Mouse (Mus musculus) CH12.LX (cell line): ENCODE data around the gene Ispd. TPM values are rescaled to one million over a fixed set of nuclear protein-coding genes. Genes with fewer than 3 reads are reported as not detected.

ENCODE experiments used
- DNase-seq: peaks from one replicate; pipeline ENCODE4 v3.0.0-alpha.2; 2013; ENCODE audit errors: extremely low read depth
- H3K27ac ChIP-seq: 2 replicates; pipeline ENCODE4 v1.5.1; 2012; ENCODE audit warnings: low read depth, mild to moderate bottlenecking, control low read depth, moderate library complexity; ENCODE audit not compliant: insufficient read depth
- H3K27me3 ChIP-seq: replicated peaks from 2 replicates; pipeline ENCODE3; 2012; ENCODE audit warnings: inconsistent platforms
- H3K36me3 ChIP-seq, 2 experiments: replicated peaks in 1 of 2; 2 replicates each; pipeline versions ENCODE3 to v1.6.1; 2012; ENCODE audit warnings: inconsistent platforms in 1 of 2, low read length in 1 of 2, mild to moderate bottlenecking in 1 of 2, mixed read lengths in 1 of 2, moderate library complexity in 1 of 2; ENCODE audit not compliant: control insufficient read depth in 1 of 2, insufficient read depth in 1 of 2
- H3K4me1 ChIP-seq, 2 experiments: 2 replicates each; pipeline ENCODE4 v1.6.1; 2012; ENCODE audit warnings: inconsistent platforms in 1 of 2, moderate library complexity in 1 of 2; ENCODE audit not compliant: insufficient read depth in 2 of 2, control insufficient read depth in 1 of 2
- H3K4me2 ChIP-seq: 2 replicates; pipeline ENCODE4 v1.6.1; 2012; ENCODE audit warnings: low read depth, mild to moderate bottlenecking, control low read depth; ENCODE audit not compliant: poor library complexity, insufficient read depth, severe bottlenecking
- H3K4me3 ChIP-seq, 3 experiments: fragments of 150-350 bp in 1 of 3; sonication (generic) in 1 of 3; replicated peaks in 1 of 3; 2 replicates each; pipeline versions ENCODE3 to v1.5.1; 2011 to 2012; ENCODE audit warnings: low read depth in 2 of 3, low read length in 2 of 3, mild to moderate bottlenecking in 2 of 3, moderate library complexity in 2 of 3, control low read depth in 1 of 3, improper control_type of control experiment in 1 of 3, inconsistent platforms in 1 of 3, mixed read lengths in 1 of 3; ENCODE audit not compliant: poor library complexity in 1 of 3
- H3K79me2 ChIP-seq: replicated peaks from 2 replicates; pipeline ENCODE4 v1.6.1; 2012; ENCODE audit warnings: mild to moderate bottlenecking, moderate library complexity; ENCODE audit not compliant: control insufficient read depth, poor library complexity, insufficient read depth, severe bottlenecking; ENCODE audit errors: extremely low read depth
- H3K9ac ChIP-seq: 2 replicates; pipeline ENCODE4 v1.6.1; 2012; ENCODE audit warnings: low read depth, mild to moderate bottlenecking, control low read depth, moderate library complexity; ENCODE audit not compliant: insufficient read depth
- H3K9me3 ChIP-seq: replicated peaks from 2 replicates; pipeline ENCODE3; 2012; ENCODE audit warnings: low read length, inconsistent platforms, mixed read lengths
- BHLHE40 ChIP-seq: IDR thresholded peaks from 2 replicates; pipeline ENCODE4 v1.6.1; 2011; ENCODE audit warnings: mild to moderate bottlenecking, low read depth, low read length, improper control_type of control experiment
- CHD1 ChIP-seq: IDR thresholded peaks from 2 replicates; pipeline ENCODE4 v1.6.1; 2012; ENCODE audit warnings: low read depth, low read length, improper control_type of control experiment, inconsistent platforms
- CHD2 ChIP-seq: IDR thresholded peaks from 2 replicates; pipeline ENCODE4 v1.6.1; 2011; ENCODE audit warnings: low read length, improper control_type of control experiment
- CTCF ChIP-seq, 2 experiments: IDR thresholded peaks in 1 of 2; conservative IDR thresholded peaks in 1 of 2; 2 replicates each; pipeline ENCODE4 v1.5.1; 2011 to 2012; ENCODE audit warnings: low read depth in 2 of 2, low read length in 2 of 2, improper control_type of control experiment in 1 of 2, inconsistent platforms in 1 of 2, mild to moderate bottlenecking in 1 of 2, moderate library complexity in 1 of 2
- ETS1 ChIP-seq: conservative IDR thresholded peaks from 2 replicates; pipeline ENCODE4 v1.6.1; 2012; ENCODE audit warnings: low read depth, mild to moderate bottlenecking, inconsistent platforms, low read length, improper control_type of control experiment, moderate library complexity
- HCFC1 ChIP-seq: IDR thresholded peaks from 2 replicates; pipeline ENCODE4 v1.6.1; 2012; ENCODE audit warnings: low read depth, mild to moderate bottlenecking, inconsistent platforms, low read length, improper control_type of control experiment
- JUN ChIP-seq: IDR thresholded peaks from 2 replicates; pipeline ENCODE4 v1.6.1; 2011; ENCODE audit warnings: low read depth, mild to moderate bottlenecking, low read length, improper control_type of control experiment, moderate library complexity; ENCODE audit not compliant: insufficient read depth
- JUND ChIP-seq: conservative IDR thresholded peaks from 2 replicates; pipeline ENCODE4 v1.6.1; 2011; ENCODE audit warnings: low read depth, low read length, improper control_type of control experiment
- KAT2A ChIP-seq: IDR thresholded peaks from 2 replicates; pipeline ENCODE4 v1.6.1; 2012; ENCODE audit warnings: low read length, improper control_type of control experiment, inconsistent platforms; ENCODE audit not compliant: insufficient replicate concordance
- MAFK ChIP-seq: IDR thresholded peaks from 2 replicates; pipeline ENCODE4 v1.6.1; 2011; ENCODE audit warnings: low read length, improper control_type of control experiment; ENCODE audit not compliant: insufficient replicate concordance
- MAX ChIP-seq: IDR thresholded peaks from 2 replicates; pipeline ENCODE4 v1.6.1; 2011; ENCODE audit warnings: low read length, improper control_type of control experiment
- MAZ ChIP-seq: IDR thresholded peaks from 2 replicates; pipeline ENCODE4 v1.6.1; 2012; ENCODE audit warnings: low read depth, mild to moderate bottlenecking, inconsistent platforms, low read length, improper control_type of control experiment, moderate library complexity
- MEF2A ChIP-seq: IDR thresholded peaks from 2 replicates; pipeline ENCODE4 v1.6.1; 2014; ENCODE audit warnings: low read depth, mild to moderate bottlenecking, inconsistent platforms, low read length, improper control_type of control experiment, borderline replicate concordance
- MXI1 ChIP-seq: IDR thresholded peaks from 2 replicates; pipeline ENCODE4 v1.6.1; 2011; ENCODE audit warnings: mild to moderate bottlenecking, low read depth, low read length, improper control_type of control experiment
- MYC ChIP-seq: IDR thresholded peaks from 2 replicates; pipeline ENCODE4 v1.6.1; 2011; ENCODE audit warnings: low read depth, mild to moderate bottlenecking, improper control_type of control experiment, low read length
- NRF1 ChIP-seq: IDR thresholded peaks from 2 replicates; pipeline ENCODE4 v1.6.1; 2014; ENCODE audit warnings: low read depth, mild to moderate bottlenecking, inconsistent platforms, low read length, improper control_type of control experiment, moderate library complexity
- PAX5 ChIP-seq: IDR thresholded peaks from 2 replicates; pipeline ENCODE4 v1.6.1; 2012; ENCODE audit warnings: low read length, inconsistent platforms, mixed read lengths
- POLR2A ChIP-seq: IDR thresholded peaks from 2 replicates; pipeline ENCODE4 v1.6.1; 2011; ENCODE audit warnings: low read depth, mild to moderate bottlenecking, improper control_type of control experiment, low read length
- POLR2AphosphoS2 ChIP-seq: IDR thresholded peaks from 2 replicates; pipeline ENCODE4 v1.6.1; 2011; ENCODE audit warnings: low read depth, low read length, improper control_type of control experiment
- SMC3 ChIP-seq: IDR thresholded peaks from 2 replicates; pipeline ENCODE4 v1.6.1; 2011; ENCODE audit warnings: low read depth, low read length, improper control_type of control experiment
- TBP ChIP-seq: conservative IDR thresholded peaks from 2 replicates; pipeline ENCODE4 v1.6.1; 2011; ENCODE audit warnings: low read depth, low read length, improper control_type of control experiment
- TCF12 ChIP-seq: IDR thresholded peaks from 2 replicates; pipeline ENCODE4 v1.6.1; 2014; ENCODE audit warnings: low read depth, mild to moderate bottlenecking, inconsistent platforms, low read length, improper control_type of control experiment
- UBTF ChIP-seq: IDR thresholded peaks from 2 replicates; pipeline ENCODE4 v1.6.1; 2012; ENCODE audit warnings: low read depth, mild to moderate bottlenecking, inconsistent platforms, low read length, improper control_type of control experiment, moderate library complexity
- USF2 ChIP-seq: conservative IDR thresholded peaks from 2 replicates; pipeline ENCODE4 v1.6.1; 2011; ENCODE audit warnings: low read depth, low read length, improper control_type of control experiment
- ZC3H11A ChIP-seq: IDR thresholded peaks from 2 replicates; pipeline ENCODE4 v1.6.1; 2012; ENCODE audit warnings: low read depth, mild to moderate bottlenecking, inconsistent platforms, low read length, improper control_type of control experiment
- ZKSCAN1 ChIP-seq: IDR thresholded peaks from 2 replicates; pipeline ENCODE4 v1.6.1; 2012; ENCODE audit warnings: low read depth, inconsistent platforms, low read length, improper control_type of control experiment, borderline replicate concordance
- ZMIZ1 ChIP-seq: IDR thresholded peaks from 2 replicates; pipeline ENCODE4 v1.6.1; 2012; ENCODE audit warnings: low read depth, mild to moderate bottlenecking, inconsistent platforms, low read length, improper control_type of control experiment
- dilution Hi-C: fragments of 300-500 bp; cut with MboI; formaldehyde crosslinking; loops from 2 replicates; pipeline ENCODE4 v1.14.3; 2020; ENCODE audit warnings: low sequenced_read_pairs; ENCODE audit not compliant: extremely low pct_unique_long_range_greater_than_20kb, extremely low pct_ligation_motif_present
- in situ Hi-C: fragments of 300-500 bp; cut with MboI; formaldehyde crosslinking; loops from 3 replicates; pipeline ENCODE4 v1.14.3; 2019; ENCODE audit warnings: low sequenced_read_pairs, low pct_ligation_motif_present, low pct_unique_long_range_greater_than_20kb, mixed read lengths
- polyA plus RNA-seq: library from polyadenylated mRNA; unstranded; fragments of >175 nt; gene quantifications from 2 replicates; pipeline ENCODE4 v1.2.1, GENCODE M21; 2012; ENCODE audit warnings: low read depth; ENCODE audit not compliant: insufficient read length
- total RNA-seq, 2 experiments: library from RNA; depleted of rRNA; stranded (reverse); fragments of 300-350 nt in 1 of 2; fragments of >200 nt in 1 of 2; gene quantifications; 2 replicates each; pipeline ENCODE4 v1.2.3; 2012 to 2014

Gene Ispd
- total and polyA plus RNA-seq, 3 experiments: 0.51 to 1.8 (median 1.4) TPM

- dilution Hi-C loops (no loop called here), in situ Hi-C loops (no loop called here)
- Histone ChIP-seq H3K36me3 (peaks cover 0 to 2% of the 10 kb centered on the region in 2 experiments), H3K4me2 (no peak overlapping the region; the same call in 1 of the 2 replicates), H3K9me3 (no peaks in the 10 kb centered on the region), H3K79me2 (no peaks in the 10 kb centered on the region), H3K27me3 (no peaks in the 10 kb centered on the region), H3K27ac (no peak overlapping the region), H3K4me3 (no peak overlapping the region), H3K9ac (no peak overlapping the region), H3K4me1 (no peaks in the 10 kb centered on the region)
- no peak for DNase-seq
- TF ChIP-seq HCFC1 (no peak), ZC3H11A (no peak), JUN (no peak), MAFK (no peak), USF2 (no peak), TCF12 (no peak), MEF2A (no peak), KAT2A (no peak), MYC (no peak), BHLHE40 (no peak), CHD1 (no peak), UBTF (no peak), PAX5 (no peak), TBP (no peak), MAZ (no peak), MXI1 (no peak), POLR2A (no peak), SMC3 (no peak), ETS1 (no peak), CTCF (conservative IDR thresholded peaks at IDR 0.05 in 1 of 2, IDR thresholded peaks at IDR 0.05 in 1 of 2; ENCODE audit: low read depth in 2 of 2, low read length in 2 of 2) (no peak)
These were observed 47.4 kb upstream of the Ispd start for GRCm38 (mm10) chr12:36333837-36334281.

DNA sequence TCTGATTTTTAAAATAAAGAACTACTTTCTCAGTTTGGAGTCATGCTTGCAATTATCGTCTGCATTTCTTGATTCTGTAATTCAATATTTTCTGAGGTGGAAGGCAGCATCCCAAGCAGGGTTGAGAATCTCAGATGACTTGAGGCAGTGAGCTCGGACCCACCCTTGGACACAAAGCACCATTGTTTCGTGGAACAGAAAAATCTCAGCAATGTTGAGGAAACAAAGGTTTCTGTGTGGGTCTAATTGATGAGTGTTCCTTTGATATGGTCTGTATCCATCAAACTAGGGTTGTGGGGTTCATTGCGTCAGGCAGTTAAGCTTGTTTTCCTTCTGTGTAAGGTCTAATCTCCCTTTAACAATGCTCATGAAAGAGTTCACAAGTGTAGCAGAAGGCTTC, 37.1 kb upstream of the Ispd start:
- no peak overlapping the region for H3K4me3 ChIP-seq
- no peak for DNase-seq
- H3K36me3 ChIP-seq: no peaks in the 10 kb centered on the region
- dilution Hi-C loops: no loop called here
- H3K4me1 ChIP-seq: no peaks in the 10 kb centered on the region
- no peak for TF ChIP-seq UBTF
- no peak for TF ChIP-seq MAZ
- no peak for TF ChIP-seq ZKSCAN1
- TF ChIP-seq POLR2AphosphoS2: no peak
- TF ChIP-seq ZMIZ1: no peak
- no peak for TF ChIP-seq MAX
- no peak for TF ChIP-seq JUND
- no peak for TF ChIP-seq CHD1
- no peak for TF ChIP-seq USF2
- TF ChIP-seq SMC3: no peak
- no peak for TF ChIP-seq MEF2A
- no peak for TF ChIP-seq NRF1
- no peak for TF ChIP-seq CHD2
- TF ChIP-seq PAX5: no peak
- no peak for TF ChIP-seq TCF12
- no peak overlapping the region for H3K27ac ChIP-seq
- no peaks in the 10 kb centered on the region for H3K9me3 ChIP-seq
- in situ Hi-C loops: no loop called here
- no peak overlapping the region for H3K9ac ChIP-seq
- H3K27me3 ChIP-seq: no peaks in the 10 kb centered on the region
- H3K79me2 ChIP-seq: no peaks in the 10 kb centered on the region
- H3K4me2 ChIP-seq: no peak overlapping the region
